Comparison of ENCODE assay signal across 17 mouse cellular contexts in genomic region chr4:135095693-135096092, GRCm38 (mm10). TPM values are rescaled to one million over a fixed set of nuclear protein-coding genes. Genes with fewer than 3 reads are reported as not detected.
DNase-seq lines count a peak whose midpoint lies in the region; TF ChIP-seq lines count a peak whose summit lies in the region.
"Had no signal": no experiment of that assay in that cellular context is flagged by ENCODE, and none has a peak within 500 bp of the region (broad histone marks: within the 10 kb centered on the region; RNA-seq: fewer than 3 reads in every experiment).

No protein-coding gene starts in this region.

- peak overlapping the region; percentile 89 for H3K27ac ChIP-seq in embryonic fibroblast, embryonic 13.5 days (ENCODE audit: insufficient read depth, low read length)
- H3K27ac ChIP-seq: heart, embryonic 13.5 days; hindbrain, embryonic 15.5 days had no signal

- TF ChIP-seq CTCF in embryonic fibroblast, embryonic 13.5 days (IDR thresholded peaks at IDR 0.05; ENCODE audit: borderline replicate concordance, insufficient read depth, low read length): no peak

- no peak overlapping the region for H3K4me3 ChIP-seq in embryonic fibroblast, embryonic 13.5 days (ENCODE audit: insufficient read depth, low read length)
- H3K4me3 ChIP-seq: heart, embryonic 13.5 days; hindbrain, embryonic 15.5 days had no signal

- no peak for TF ChIP-seq POLR2A in embryonic fibroblast, embryonic 13.5 days (IDR thresholded peaks at IDR 0.05; ENCODE audit: low read depth, low read length)

- H3K4me1 ChIP-seq in embryonic fibroblast, embryonic 13.5 days (ENCODE audit: control insufficient read depth, insufficient read depth, low read length): peaks cover 4% of the 10 kb centered on the region; the same call in 1 of the 2 replicates
- H3K4me1 ChIP-seq: heart, embryonic 13.5 days; hindbrain, embryonic 15.5 days had no signal

- peak; percentile 20 to 22 for DNase-seq in urinary bladder, postnatal 36 days (ENCODE audit: low spot score in 2 of 2)
- DNase-seq in urinary bladder, postnatal 4 days (ENCODE audit: low spot score in 2 of 2): no peak
- peak; percentile 4 for DNase-seq in Muller cell, postnatal 12 days (ENCODE audit: inconsistent ontology term)
- no peak for DNase-seq in adrenal gland, adult 18-20 months (ENCODE audit: low spot score in 2 of 2)
- DNase-seq in thymus, adult 18-20 months: no peak
- DNase-seq in retina, postnatal 1 day: no peak
- DNase-seq: adrenal gland, postnatal 25 days; cerebellum, adult 18-20 months; cerebellum, adult 9-11 months; cerebellum, postnatal 36 days; gastrocnemius, postnatal 36 days; heart, adult 11 months; heart, postnatal 36 days had no signal

RNA-seq across cellular contexts. Expression of gene Runx3, which starts 24.8 kb away (rescaled TPM):
- polyA plus RNA-seq in embryonic fibroblast, embryonic 13.5 days (2011; ENCODE audit: insufficient read length, low read depth, missing spikeins): 4.4 and 8.2 TPM in 2 replicates
- 1 to 10 TPM; 2.3 to 4.8 TPM for total RNA-seq in adrenal gland, adult 18-20 months (2021)
- polyA plus RNA-seq: forebrain, embryonic 14.5 days had no signal

Comparison
In these comparisons a context has a peak if more than half of its experiments do, and no peak if none do; other contexts are left out.
1. DNase-seq: peak in urinary bladder, postnatal 36 days (2 of 2) and Muller cell, postnatal 12 days (single experiment); none in urinary bladder, postnatal 4 days (0 of 2), adrenal gland, adult 18-20 months (0 of 2), thymus, adult 18-20 months (0 of 2) and retina, postnatal 1 day (single experiment).